Mouse (Mus musculus): ENCODE measurements at regions not wholly inside any gene's neighbourhood (a gene's known extent, or its start where the extent isn't known, plus 50 kb on each side); places are given as distances from the start of the nearest gene placed in this dataset.

GRCm38 (mm10) chr9:33914919-33915318, 570.8 kb upstream of the Kirrel3 start:
- Histone ChIP-seq H3K27ac (replicated peaks) (no peak overlapping the region), H3K9me3 (ENCODE audit: control insufficient read depth, low read length) (no peaks in the 10 kb centered on the region), H3K4me2 (replicated peaks; ENCODE audit: low read depth) (no peak overlapping the region), H3K36me3 (ENCODE audit: control insufficient read depth, insufficient read depth, low read length) (no peaks in the 10 kb centered on the region), H3K9ac (ENCODE audit: low read length) (no peak overlapping the region), H3K27me3 (ENCODE audit: control insufficient read depth, insufficient read depth, low read length) (no peaks in the 10 kb centered on the region), H3K4me1 (replicated peaks; ENCODE audit: control insufficient read depth, insufficient read depth) (no peaks in the 10 kb centered on the region), H3K4me3 (ENCODE audit: low read depth, low read length) (no peak overlapping the region)
- no peak for TF ChIP-seq CTCF (IDR thresholded peaks at IDR 0.05; ENCODE audit: low read depth)
- no peak for TF ChIP-seq EP300 (optimal IDR thresholded peaks at IDR 0.05)
- no peak for DNase-seq (ENCODE audit: low spot score)
- no peak for ATAC-seq (ENCODE audit: low FRiP score, low TSS enrichment)
- 60% methylated on average over 4 of the region's 4 CpGs for WGBS

- H3K9me3 ChIP-seq (ENCODE audit: control insufficient read depth, low read length), result no peaks in the 10 kb centered on the region
- H3K9ac ChIP-seq (ENCODE audit: low read length), result no peak overlapping the region
- 52% methylated on average over 4 of the region's 4 CpGs for WGBS
- ATAC-seq (ENCODE audit: low FRiP score, low TSS enrichment) (no peak), DNase-seq (ENCODE audit: low spot score) (no peak)
- H3K27me3 ChIP-seq (ENCODE audit: control insufficient read depth, insufficient read depth, low read length), result no peaks in the 10 kb centered on the region
- H3K4me1 ChIP-seq (replicated peaks; ENCODE audit: control insufficient read depth, insufficient read depth), result no peaks in the 10 kb centered on the region
- H3K36me3 ChIP-seq (ENCODE audit: control insufficient read depth, insufficient read depth, low read length), result no peaks in the 10 kb centered on the region
- TF ChIP-seq CTCF (IDR thresholded peaks at IDR 0.05; ENCODE audit: low read depth), result no peak
- TF ChIP-seq EP300 (optimal IDR thresholded peaks at IDR 0.05), result no peak
- H3K4me2 ChIP-seq (replicated peaks; ENCODE audit: low read depth), result no peak overlapping the region
- H3K27ac ChIP-seq (replicated peaks), result no peak overlapping the region
- H3K4me3 ChIP-seq (ENCODE audit: low read depth, low read length), result no peak overlapping the region
Measured at GRCm38 (mm10) chr9:33915349-33916056, 570.2 kb upstream of the Kirrel3 start.

GRCm38 (mm10) chr9:33930286-33930685, 555.4 kb upstream of the Kirrel3 start:
- Histone ChIP-seq H3K4me1 (replicated peaks; ENCODE audit: control insufficient read depth, insufficient read depth) (no peaks in the 10 kb centered on the region), H3K9me3 (ENCODE audit: control insufficient read depth, low read length) (no peaks in the 10 kb centered on the region), H3K36me3 (ENCODE audit: control insufficient read depth, insufficient read depth, low read length) (no peaks in the 10 kb centered on the region), H3K9ac (ENCODE audit: low read length) (no peak overlapping the region), H3K27ac (replicated peaks) (no peak overlapping the region), H3K4me3 (ENCODE audit: low read depth, low read length) (no peak overlapping the region), H3K4me2 (replicated peaks; ENCODE audit: low read depth) (no peak overlapping the region), H3K27me3 (ENCODE audit: control insufficient read depth, insufficient read depth, low read length) (no peaks in the 10 kb centered on the region)
- TF ChIP-seq EP300 (optimal IDR thresholded peaks at IDR 0.05) (no peak), CTCF (IDR thresholded peaks at IDR 0.05; ENCODE audit: low read depth) (no peak)
- ATAC-seq (ENCODE audit: low FRiP score, low TSS enrichment), result no peak
- no peak for DNase-seq (ENCODE audit: low spot score)
- 74% methylated on average over 4 of the region's 4 CpGs for WGBS

GRCm38 (mm10) chr9:33934071-33934470, 551.6 kb upstream of the Kirrel3 start:
- H3K9ac ChIP-seq (ENCODE audit: low read length), result no peak overlapping the region
- WGBS, result 53% methylated on average over 5 of the region's 5 CpGs
- no peaks in the 10 kb centered on the region for H3K27me3 ChIP-seq (ENCODE audit: control insufficient read depth, insufficient read depth, low read length)
- H3K27ac ChIP-seq (replicated peaks), result no peak overlapping the region
- H3K36me3 ChIP-seq (ENCODE audit: control insufficient read depth, insufficient read depth, low read length), result no peaks in the 10 kb centered on the region
- no peaks in the 10 kb centered on the region for H3K9me3 ChIP-seq (ENCODE audit: control insufficient read depth, low read length)
- no peaks in the 10 kb centered on the region for H3K4me1 ChIP-seq (replicated peaks; ENCODE audit: control insufficient read depth, insufficient read depth)
- H3K4me3 ChIP-seq (ENCODE audit: low read depth, low read length), result no peak overlapping the region
- DNase-seq (ENCODE audit: low spot score), result no peak
- TF ChIP-seq CTCF (IDR thresholded peaks at IDR 0.05; ENCODE audit: low read depth), result no peak
- TF ChIP-seq EP300 (optimal IDR thresholded peaks at IDR 0.05), result no peak
- no peak for ATAC-seq (ENCODE audit: low FRiP score, low TSS enrichment)
- no peak overlapping the region for H3K4me2 ChIP-seq (replicated peaks; ENCODE audit: low read depth)

GRCm38 (mm10) chr9:33954319-33954718, 531.4 kb upstream of the Kirrel3 start:
- Histone ChIP-seq H3K4me3 (ENCODE audit: low read depth, low read length) (no peak overlapping the region), H3K27me3 (ENCODE audit: control insufficient read depth, insufficient read depth, low read length) (no peaks in the 10 kb centered on the region), H3K36me3 (ENCODE audit: control insufficient read depth, insufficient read depth, low read length) (no peaks in the 10 kb centered on the region), H3K4me1 (replicated peaks; ENCODE audit: control insufficient read depth, insufficient read depth) (no peaks in the 10 kb centered on the region), H3K9ac (ENCODE audit: low read length) (no peak overlapping the region), H3K9me3 (ENCODE audit: control insufficient read depth, low read length) (no peaks in the 10 kb centered on the region), H3K4me2 (replicated peaks; ENCODE audit: low read depth) (no peak overlapping the region), H3K27ac (replicated peaks) (no peak overlapping the region)
- TF ChIP-seq CTCF (IDR thresholded peaks at IDR 0.05; ENCODE audit: low read depth), result no peak
- TF ChIP-seq EP300 (optimal IDR thresholded peaks at IDR 0.05), result no peak
- DNase-seq (ENCODE audit: low spot score) (no peak), ATAC-seq (ENCODE audit: low FRiP score, low TSS enrichment) (no peak)

Measured in stomach, postnatal 0 days (tissue).